Mouse (Mus musculus) ZHBTc4 (cell line): ENCODE measurements around the gene Wnt6.
A peak's percentile ranks its signal among the peaks of the same experiment; 100 is the strongest.

Source experiments
- DNase-seq: peaks from one replicate; pipeline ENCODE4 v3.0.0-alpha.2; 2011; ENCODE audit warnings: low read depth, low spot score

Gene Wnt6

DNA sequence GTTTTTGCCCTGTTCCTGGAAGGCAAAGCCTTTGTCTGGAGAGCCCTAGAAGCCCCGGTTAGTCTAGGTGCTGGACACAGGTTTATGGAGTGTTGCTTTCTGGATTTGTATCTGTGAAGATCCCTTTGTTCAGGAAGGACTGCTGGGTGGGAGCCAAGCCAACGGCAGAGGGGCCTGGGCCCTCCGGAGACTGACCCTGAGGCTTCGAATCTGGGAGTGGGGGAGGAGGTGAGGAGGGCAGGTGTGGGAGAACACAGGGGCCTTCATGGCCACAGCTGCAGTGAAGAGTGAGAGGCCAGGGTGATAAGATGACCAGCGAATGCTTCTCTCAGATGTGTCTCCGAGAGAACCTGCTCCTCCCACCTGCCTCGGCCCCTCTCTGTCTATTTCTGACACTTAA, 2.4 kb downstream of the Wnt6 start:
- DNase-seq = no peak

DNA sequence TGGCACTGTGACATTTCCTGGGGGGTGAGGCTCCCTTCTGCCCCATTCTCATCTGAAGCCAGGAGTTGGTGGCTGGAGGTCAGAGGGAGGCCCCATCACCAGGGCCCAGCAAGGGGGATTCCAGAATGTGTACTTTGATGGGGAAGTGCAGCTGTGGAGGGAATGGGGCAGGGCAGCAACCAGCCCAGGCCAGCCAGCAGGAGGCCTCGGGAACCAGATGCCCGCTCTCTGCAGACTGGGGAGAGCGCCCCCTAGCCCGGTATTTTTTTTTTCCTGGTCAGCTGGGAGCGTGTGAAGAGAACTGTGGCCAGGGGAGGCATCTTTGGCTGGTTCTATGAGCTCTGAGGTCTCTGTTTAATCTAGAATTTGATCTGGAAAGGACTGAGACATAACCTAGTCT, 4.1 kb downstream of the Wnt6 start:
- DNase-seq = peak; percentile 68

DNA sequence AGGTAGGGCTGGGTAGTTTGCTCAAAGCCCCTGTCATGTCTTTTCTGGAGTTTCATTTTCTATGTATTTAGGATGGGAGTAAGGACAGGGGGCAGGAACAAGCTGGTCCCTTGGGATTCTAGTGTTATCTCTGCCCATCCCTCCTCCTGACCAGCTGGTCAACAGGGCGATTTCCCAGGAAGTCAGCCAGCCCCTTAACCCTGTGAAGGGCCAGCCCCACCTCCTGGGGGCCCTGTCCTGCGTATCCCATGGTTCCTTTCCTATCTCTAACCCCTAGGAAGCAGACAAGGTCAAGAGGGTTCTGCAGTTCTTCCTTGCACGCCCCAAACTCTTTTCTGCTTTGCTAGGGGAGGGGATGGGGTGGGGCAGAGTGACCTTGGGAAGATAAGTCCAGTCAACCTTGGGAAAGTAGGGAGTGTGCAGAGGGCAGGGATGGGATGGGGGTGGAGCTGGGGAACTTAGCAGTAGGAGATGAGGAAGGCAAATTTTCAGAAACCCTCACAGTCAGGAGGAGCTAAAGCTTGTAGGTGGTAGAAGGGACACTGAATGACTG, 7.3 kb downstream of the Wnt6 start:
- peak; percentile 82 for DNase-seq

DNA sequence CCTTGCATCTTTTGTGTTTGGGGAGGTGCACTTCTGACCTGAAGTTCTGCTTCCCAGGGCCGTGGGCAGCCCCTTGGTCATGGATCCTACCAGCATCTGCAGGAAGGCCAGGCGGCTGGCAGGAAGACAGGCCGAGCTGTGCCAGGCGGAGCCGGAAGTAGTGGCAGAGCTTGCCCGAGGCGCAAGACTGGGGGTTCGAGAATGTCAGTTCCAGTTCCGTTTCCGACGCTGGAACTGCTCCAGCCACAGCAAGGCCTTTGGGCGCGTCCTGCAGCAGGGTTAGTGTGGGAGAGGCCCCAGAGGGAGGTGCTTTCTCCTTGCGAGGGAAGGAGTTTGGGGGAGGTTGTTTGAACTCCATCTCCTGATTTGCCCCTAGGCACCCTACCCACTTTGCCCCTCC, 10.4 kb downstream of the Wnt6 start:
- DNase-seq = no peak

DNA sequence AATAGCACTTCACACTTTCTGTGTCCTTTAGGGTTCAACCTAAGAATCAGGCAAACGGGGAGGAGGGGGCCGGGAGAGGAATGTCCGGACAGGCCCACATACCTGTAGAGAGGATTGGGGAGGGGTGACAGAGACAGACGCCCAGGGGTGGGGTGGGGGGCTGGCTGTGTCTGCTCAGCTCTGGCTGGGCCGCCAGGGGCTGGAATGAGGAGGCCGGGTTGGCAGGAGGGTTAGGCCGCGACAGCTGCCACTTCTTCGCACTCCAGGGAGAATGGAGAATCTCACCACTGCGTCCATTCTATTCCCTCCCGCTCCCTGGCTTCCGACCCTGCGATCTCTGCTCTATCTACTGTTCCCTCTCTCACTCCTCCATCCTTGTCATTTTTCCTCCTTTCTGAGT, 11.9 kb downstream of the Wnt6 start:
- no peak for DNase-seq

DNA sequence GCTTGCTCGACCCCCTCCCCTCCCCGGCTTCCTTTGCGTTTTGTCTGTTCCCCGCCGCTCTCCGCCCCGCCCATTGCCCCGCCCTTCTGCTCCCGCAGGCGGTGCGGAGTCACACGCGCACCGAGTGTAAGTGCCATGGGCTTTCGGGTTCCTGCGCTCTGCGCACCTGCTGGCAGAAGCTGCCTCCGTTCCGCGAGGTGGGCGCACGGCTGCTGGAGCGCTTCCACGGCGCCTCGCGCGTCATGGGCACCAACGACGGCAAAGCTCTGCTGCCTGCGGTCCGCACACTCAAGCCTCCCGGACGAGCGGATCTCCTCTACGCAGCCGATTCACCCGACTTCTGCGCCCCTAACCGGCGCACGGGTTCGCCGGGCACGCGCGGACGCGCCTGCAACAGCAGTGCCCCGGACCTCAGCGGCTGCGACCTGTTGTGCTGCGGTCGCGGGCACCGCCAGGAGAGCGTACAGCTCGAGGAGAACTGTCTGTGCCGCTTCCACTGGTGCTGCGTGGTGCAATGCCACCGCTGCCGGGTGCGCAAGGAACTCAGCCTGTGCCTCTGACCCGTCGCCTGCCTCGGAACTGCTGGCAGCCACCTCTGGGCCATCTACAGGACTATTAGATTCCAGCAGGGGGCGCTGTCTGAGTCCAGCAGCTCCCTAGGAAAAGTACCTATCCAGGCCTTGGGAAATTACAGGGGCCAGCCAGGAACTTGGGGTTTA, 12.5 kb downstream of the Wnt6 start:
- DNase-seq = peak; percentile 95

DNA sequence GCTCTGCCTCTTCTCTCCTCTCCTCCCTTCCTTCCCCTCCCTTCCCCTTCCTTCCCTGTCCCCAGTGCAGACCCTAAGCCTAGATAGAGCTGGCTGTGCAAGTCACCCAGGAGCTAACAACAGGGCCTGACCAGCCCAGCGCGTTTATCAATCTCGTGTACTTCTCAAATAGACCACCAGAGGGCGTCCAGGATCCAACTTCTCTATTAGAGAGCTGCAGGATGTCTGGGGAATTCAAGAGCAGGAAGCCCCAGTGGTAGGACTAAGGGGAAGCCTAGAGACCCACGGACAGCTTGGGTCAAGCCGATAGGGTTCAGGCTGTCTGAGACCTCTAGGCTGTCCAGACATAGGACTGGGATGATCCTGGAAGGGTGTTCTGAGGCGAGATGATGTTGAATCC, 16.2 kb downstream of the Wnt6 start:
- peak; percentile 89 for DNase-seq

DNA sequence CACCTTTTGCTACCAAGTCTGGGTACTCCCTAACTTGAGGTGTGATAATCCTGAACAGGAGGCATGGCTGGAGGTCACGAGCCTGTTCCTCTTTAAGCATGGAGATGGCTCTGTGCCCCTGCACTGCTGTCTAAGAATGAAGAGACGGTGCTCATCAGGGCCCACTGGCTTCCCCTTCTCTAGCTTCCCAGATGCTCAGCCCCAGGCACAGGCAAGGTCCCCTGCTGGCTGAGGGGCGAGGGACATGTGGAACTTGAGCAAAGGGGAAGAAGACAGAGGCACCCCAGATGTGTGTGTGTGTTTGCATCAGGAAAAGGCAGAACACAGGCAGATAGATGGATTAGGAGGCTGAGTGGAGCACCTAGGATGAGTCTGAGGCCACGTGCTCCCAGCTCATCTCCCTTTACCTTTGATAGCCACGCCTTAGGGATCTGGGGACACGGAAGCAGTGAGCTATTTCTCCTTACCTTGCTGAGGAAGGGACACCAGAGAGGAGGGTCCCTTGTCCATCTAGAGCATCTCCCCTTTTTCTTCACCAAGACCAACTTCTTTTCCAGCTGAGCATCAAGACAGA, 17.0 kb downstream of the Wnt6 start:
- DNase-seq = no peak

DNA sequence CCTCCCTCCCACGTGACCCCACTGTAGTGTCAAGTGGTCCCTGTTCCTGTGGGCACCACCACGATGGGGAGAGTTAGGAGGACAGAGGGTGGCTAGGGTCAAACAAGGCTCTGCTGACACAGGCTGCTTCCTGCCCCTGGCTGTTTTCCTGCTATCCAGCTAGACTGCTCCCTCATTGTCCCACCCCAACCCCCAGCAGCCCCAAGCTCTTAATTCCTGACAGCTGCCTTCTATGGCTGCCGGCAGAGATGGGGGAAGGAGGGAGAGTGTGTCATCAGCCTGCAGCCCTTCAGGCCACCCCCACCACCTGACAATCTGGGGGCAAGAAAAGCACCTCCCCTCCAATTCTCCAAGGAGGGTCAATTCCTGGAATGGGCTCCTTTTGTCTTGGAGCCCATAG, 18.4 kb downstream of the Wnt6 start:
- DNase-seq = no peak

DNA sequence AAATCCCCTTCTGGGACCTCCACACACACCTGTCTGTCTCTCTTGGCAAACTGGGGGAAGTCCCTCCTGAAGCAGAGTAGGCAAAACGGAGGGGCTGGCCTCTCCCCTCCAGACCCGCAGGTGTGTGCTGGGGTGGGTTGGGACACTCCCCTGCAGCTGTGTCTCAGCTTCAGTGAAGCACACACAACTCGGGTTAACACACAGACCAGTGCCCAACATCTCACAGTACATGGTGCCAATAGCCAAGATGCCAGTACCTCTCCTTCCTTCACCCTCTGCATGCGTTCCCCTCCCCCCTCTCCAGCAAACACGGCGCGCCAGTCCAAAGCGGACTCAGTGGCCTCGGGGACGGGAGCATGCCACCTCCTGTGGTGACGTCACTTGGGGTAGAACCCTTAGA, 19.6 kb downstream of the Wnt6 start, which contains the start of gene Wnt10a:
TSS of gene Wnt10a (plus strand) at position 268 of the 400 bp plus-strand sequence.
- DNase-seq = no peak

DNA sequence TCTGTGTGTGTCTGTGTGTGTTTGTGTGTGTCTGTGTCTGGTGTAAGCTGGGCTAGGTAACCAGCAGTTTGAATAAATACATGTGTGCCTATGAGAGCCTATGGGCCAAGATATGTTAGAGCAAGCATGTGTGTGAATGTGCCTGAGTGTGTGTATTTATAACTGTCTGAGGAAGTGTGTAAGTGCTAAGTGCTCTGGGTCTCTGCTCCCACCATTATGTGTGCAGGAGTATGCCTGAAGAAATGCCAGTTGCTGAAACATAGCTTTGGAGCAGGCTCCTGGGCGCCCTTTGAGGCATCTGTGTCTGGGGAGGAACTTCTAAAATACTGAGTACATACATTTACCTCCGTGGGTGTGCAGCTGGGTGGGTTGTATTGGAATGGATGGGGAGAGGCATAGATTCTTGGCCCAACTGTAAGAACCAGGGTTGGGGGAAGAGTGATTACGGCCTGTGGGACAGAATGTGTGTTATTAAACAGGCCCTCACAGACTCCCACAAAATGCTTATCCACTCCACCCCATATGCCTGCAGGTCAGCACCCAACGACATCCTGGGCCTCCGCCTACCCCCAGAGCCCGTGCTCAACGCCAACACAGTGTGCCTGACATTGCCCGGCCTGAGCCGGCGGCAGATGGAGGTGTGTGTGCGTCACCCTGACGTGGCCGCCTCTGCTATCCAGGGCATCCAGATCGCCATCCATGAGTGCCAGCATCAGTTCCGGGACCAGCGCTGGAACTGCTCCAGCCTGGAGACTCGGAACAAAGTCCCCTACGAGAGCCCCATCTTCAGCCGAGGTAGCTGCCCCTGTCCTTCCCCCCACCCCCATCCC, 21.4 kb downstream of the Wnt6 start:
- no peak for DNase-seq

DNA sequence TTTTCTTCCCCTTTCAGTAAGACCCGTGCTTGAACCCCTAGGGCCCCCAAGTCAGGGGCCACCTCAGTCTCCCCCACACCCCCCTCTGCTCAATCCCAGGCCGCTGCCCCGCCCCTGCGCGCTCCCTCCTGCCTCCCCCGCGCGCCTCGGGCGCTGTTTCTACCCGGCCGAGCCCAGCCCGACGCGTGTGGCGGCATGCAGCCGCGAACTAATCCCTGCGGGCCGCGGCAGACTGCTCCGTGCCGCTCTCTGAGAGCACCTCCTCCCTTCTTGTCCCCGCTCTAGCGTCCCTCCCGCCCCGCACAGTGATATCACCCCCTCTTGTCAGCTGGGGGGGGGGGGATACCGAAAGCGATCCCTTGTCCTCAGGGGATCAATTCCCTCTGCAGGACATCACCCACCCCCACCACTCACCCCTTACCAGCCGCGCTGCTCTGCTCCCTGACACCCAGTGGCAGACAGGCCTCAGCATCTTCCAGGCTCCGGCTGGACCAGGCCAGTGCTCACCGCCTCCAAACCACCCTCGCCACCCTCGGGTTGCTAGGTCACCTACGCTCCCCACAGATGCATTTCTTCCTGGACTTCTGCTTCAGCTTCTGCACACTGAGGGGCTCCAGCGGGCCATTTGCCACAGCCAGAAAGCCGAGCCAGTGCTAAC, 22.9 kb downstream of the Wnt6 start:
- DNase-seq = peak; percentile 68

DNA sequence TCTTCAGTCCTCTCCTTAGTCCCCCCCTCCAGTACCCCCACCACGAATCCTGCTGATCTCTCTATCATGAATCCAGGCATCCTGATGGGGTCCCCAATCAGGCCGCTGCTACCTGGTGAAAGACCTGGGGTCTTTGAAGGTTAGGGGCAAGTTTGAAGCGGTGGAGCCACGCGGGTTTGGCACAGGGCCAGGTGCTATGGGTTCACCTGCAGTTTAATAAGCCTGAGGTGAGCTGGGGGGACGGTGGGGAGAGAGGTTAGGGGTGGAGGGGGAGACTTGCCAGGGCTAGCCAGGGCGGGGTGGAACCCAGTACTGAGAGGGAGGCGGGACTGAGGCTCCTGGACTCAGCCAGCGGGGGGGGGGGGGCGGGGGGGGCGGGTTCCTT, 23.4 kb downstream of the Wnt6 start:
- DNase-seq = no peak

DNA sequence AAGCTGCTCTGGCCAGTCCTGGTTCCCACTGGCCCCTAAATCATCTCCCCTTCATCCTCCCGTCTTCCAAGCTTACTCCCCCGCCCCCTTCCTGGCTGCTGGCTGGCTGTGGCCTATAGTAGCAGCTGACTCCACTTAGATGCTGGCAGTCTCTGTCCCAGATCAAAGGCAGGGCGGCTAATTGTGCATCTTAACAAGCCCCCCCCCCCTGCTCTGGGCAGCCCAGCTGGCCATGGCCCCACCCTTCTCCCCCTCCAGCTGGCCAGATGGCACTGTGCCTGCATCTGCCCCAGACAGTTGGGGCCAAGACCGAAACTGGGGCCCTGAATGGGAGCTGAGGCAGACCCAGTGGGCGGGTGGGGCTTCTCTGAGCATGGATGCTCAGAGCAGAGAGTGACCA, 25.8 kb downstream of the Wnt6 start:
- DNase-seq = no peak

DNA sequence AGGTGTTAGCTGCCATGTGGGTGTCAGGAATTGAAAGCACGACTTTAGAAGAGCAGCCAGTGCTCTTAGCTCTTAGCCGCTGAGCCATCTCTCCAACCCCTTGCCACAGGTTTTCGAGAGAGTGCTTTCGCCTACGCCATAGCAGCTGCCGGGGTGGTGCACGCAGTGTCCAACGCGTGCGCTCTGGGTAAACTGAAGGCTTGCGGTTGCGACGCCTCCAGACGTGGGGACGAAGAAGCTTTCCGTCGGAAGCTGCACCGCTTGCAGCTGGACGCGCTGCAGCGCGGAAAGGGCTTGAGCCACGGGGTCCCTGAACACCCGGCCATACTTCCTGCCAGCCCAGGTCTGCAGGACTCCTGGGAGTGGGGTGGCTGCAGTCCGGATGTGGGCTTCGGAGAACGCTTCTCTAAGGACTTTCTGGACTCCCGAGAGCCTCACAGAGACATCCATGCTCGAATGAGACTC, 28.8 kb downstream of the Wnt6 start:
- no peak for DNase-seq

DNA sequence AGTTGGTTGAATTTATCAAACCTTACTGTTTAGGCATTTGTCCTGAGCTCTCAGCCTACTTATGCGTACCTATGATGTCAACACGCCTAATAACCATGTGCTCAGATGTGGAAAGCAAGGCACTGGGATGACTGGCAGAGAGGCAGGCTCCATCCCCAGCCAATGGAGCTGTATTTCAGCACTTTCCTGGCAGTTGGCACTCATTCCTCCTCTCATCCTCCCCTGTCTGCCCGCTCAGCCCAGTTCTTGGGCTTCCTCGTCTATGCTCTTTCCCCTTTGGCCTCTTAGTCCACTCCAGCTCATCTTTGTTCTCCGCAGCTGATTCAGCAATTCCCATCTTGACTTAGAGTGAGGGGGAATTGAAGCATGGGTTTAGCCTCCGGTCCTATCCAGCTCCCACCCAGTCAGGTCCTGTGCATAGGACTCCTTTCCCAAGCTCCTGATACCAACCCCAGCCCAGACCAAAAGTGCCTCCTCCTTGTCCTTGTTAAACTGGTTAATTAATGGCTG, 30.0 kb downstream of the Wnt6 start:
- DNase-seq = no peak

DNA sequence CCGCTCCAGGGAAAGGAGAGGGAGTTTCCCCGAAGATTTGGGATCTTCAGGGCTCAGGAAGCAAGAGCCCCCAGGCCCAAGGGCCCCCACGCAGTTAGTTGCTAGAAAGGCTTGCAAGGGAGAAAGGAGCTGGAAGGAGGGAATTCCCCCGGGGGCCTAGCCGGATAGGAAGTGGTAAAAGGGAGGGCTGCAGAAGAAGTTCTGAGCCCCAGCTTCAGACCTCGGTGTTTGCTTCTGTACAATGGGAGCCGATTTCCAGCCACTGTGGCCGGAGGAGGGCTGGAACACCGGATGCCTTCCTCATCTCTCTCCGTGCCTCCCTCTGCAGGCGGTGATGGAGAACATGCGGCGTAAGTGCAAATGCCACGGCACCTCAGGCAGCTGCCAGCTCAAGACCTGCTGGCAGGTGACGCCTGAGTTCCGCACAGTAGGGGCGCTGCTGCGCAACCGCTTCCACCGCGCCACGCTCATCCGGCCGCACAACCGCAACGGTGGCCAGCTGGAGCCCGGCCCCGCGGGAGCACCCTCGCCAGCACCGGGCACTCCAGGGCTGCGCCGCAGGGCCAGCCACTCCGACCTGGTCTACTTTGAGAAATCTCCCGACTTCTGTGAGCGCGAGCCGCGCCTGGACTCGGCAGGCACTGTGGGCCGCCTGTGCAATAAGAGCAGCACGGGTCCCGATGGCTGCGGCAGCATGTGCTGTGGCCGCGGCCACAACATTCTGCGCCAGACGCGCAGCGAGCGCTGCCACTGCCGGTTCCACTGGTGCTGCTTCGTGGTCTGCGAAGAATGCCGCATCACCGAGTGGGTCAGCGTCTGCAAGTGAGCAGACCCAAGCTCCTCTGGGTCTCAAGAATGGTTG, 31.3 kb downstream of the Wnt6 start:
- DNase-seq = peak; percentile 96

DNA sequence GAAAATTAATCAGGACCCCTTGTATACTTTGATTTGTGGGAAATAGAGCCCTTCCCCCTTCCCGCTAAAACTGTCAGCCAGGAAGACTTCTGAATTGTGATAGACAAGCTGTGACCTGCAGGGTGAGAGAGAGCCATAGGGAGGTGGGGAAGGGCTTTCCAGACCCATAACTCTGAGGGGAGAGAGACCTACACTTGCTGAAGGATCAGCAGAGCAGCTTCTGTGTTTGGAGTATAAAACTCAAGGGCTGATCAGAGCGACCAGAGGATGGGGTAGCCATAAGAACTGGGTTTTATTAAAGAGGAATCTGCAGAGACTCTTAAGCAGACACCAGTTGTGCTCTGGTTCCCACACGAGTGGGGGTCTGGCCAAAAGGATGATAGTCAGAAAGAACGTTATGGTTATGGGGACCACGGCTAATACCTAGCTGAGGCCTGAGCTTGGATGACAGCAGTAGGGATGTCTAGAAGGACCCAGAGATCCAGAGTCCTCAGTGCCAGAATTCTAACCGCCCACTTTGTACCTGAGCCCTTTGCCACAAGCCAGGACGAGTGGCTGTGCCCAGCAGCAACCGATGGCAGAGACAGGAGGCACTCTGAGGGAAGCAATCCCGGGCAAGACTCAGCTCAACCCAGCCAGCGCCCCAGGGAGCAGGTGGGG, 32.6 kb downstream of the Wnt6 start:
- no peak for DNase-seq

DNA sequence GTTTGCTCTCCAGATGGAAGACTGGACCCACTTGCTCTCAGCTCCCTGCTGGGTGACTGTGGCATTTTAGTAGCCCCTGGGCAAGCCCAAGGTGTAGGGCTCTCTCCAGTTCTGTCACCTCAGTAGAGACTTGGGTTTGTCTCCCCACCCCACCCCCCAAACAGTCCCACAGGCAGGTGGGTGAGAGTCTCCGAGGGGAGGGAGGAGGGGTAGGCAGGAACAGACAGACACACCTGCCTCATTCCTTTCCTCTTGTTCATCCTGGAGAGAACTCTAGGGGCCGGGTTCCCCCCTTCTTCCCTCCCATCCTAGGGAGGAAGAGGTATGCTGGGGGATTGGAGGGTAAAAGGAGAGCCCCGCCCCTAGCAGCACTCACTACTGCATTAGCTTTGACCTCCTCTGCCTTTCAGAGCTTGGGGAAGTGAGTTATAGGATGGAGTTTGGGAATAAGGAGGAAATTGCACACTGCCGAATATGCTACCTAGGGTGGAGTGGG, 33.7 kb downstream of the Wnt6 start:
- no peak for DNase-seq

DNA sequence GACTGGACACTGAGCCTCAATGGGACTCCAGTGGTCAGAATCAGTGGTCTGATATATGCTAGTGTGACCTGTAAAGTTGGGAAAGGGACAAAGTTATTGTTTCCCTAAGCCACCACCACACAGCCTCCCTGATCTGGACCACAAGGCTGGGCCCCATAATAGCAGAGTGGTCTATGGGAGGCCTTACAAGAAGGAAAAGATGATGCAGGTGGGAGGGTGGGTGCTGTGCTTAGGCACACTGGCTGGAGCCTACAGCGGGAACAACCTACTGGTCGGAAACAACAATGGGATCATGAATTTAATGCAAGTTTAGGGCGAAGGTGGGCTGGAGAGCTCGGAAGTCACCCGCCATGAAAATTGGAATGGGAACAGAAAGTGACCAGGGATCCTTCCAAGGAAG, 34.2 kb downstream of the Wnt6 start:
- no peak for DNase-seq
